In genomic region chr7:122378473-122378872, GRCm38 (mm10) we compare ENCODE assay signal across 9 mouse cellular contexts.
DNase-seq lines count a peak whose midpoint lies in the region; ATAC-seq lines count a peak whose summit lies in the region.
"Had no signal": no experiment of that assay in that cellular context is flagged by ENCODE, and none has a peak within 500 bp of the region (broad histone marks: within the 10 kb centered on the region; RNA-seq: fewer than 3 reads in every experiment).

No protein-coding gene starts in this region.

- no peak overlapping the region for H3K4me2 ChIP-seq in kidney, embryonic 15.5 days
- H3K4me2 ChIP-seq: neural tube, embryonic 13.5 days had no signal

- no peak overlapping the region for H3K9ac ChIP-seq in kidney, embryonic 15.5 days
- H3K9ac ChIP-seq: neural tube, embryonic 13.5 days had no signal

- no peak overlapping the region for H3K27ac ChIP-seq in kidney, embryonic 15.5 days
- H3K27ac ChIP-seq: neural tube, embryonic 13.5 days had no signal

- peaks cover 10% of the 10 kb centered on the region; the same call in 1 of the 2 replicates for H3K4me1 ChIP-seq in kidney, embryonic 15.5 days

- no peak overlapping the region for H3K4me3 ChIP-seq in kidney, embryonic 15.5 days (replicated peaks)
- H3K4me3 ChIP-seq: neural tube, embryonic 13.5 days had no signal

- H3K9me3 ChIP-seq in kidney, embryonic 15.5 days (replicated peaks), result no peaks in the 10 kb centered on the region
- H3K9me3 ChIP-seq: neural tube, embryonic 13.5 days had no signal

- no peaks in the 10 kb centered on the region for H3K27me3 ChIP-seq in kidney, embryonic 15.5 days
- H3K27me3 ChIP-seq: neural tube, embryonic 13.5 days had no signal

- ATAC-seq in kidney, embryonic 15.5 days (replicated peaks; ENCODE audit: low FRiP score), result no peak

- no peaks in the 10 kb centered on the region for H3K36me3 ChIP-seq in kidney, embryonic 15.5 days
- H3K36me3 ChIP-seq: neural tube, embryonic 13.5 days had no signal

- 52% methylated on average over 10 of the region's 10 CpGs for WGBS in kidney, embryonic 15.5 days

- peak; percentile 37 for DNase-seq in cerebellum, adult 8-10 months
- no peak for DNase-seq in cerebellum, adult 11-12 months
- DNase-seq in kidney, postnatal 14 days, result peak; percentile 33
- DNase-seq in CD4-positive helper T cell, adult 2 months (ENCODE audit: low read depth, low spot score), result peak; percentile 35
- peak; percentile 32 for DNase-seq in lung, postnatal 10 days
- DNase-seq in ovary, postnatal 14 days (ENCODE audit: low spot score), result no peak
- DNase-seq in urinary bladder, adult 18-20 months (ENCODE audit: low spot score in 2 of 2), result no peak

Comparison
In these comparisons a context has a peak if more than half of its experiments do, and no peak if none do; other contexts are left out.
1. DNase-seq: peak in cerebellum, adult 8-10 months (single experiment), kidney, postnatal 14 days (single experiment), CD4-positive helper T cell, adult 2 months (single experiment) and lung, postnatal 10 days (single experiment); none in cerebellum, adult 11-12 months (single experiment), ovary, postnatal 14 days (single experiment) and urinary bladder, adult 18-20 months (0 of 2).